Mouse (Mus musculus): ENCODE results near the gene Zfp712.

DNA sequence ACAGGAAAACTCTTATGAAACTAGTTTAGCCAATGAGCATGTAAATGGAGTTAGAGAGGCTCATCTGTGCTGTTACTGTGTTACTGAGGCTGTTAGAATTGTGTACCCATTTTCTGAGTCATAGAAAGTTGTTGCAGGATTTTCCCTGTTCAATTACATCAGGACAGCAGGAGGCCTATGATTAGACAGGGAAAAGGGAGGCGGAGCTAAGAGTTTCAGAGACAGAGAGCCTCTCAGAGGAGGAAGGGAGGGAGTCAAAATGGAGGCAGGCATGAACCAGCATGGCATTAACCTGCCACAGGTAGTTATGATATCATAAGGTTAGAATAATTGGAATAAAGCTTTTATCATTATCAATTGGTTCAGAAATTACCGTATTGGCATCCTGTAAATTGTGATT lies 11.8 kb upstream of the Zfp712 start:
- TF ChIP-seq CTCF (conservative IDR thresholded peaks at IDR 0.05; ENCODE audit: low read length) = no peak
- TF ChIP-seq POU5F1 (IDR thresholded peaks at IDR 0.05; ENCODE audit: borderline replicate concordance, low read length) = no peak
